Mouse (Mus musculus): ENCODE measurements around the gene Oxct1. TPM values are rescaled to one million over a fixed set of nuclear protein-coding genes. Genes with fewer than 3 reads are reported as not detected.

The Oxct1 gene
- total RNA-seq, 4 experiments from 2014 or later, result 233 to 311 (median 280) TPM

DNA sequence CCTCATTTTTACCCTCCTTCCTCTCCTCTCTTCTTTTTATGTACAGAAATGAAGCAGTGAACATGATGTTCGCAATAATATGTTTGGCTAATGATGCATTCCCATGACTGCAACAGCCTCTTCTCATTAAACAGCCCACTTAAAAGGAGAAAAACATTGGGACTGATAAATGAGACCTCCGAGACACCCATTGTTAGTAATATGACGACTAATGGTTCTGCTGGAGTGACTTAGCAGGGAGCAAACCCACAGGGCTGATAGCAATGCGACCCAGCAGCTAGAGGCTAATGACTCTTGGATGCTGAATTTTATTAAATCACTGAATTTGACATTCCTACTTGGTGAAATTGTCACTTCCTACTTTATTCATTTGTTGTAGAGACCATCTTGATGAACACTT, 79.3 kb downstream of the Oxct1 start:
- DNase-seq (ENCODE audit: low spot score in 2 of 2), result no peak

DNA sequence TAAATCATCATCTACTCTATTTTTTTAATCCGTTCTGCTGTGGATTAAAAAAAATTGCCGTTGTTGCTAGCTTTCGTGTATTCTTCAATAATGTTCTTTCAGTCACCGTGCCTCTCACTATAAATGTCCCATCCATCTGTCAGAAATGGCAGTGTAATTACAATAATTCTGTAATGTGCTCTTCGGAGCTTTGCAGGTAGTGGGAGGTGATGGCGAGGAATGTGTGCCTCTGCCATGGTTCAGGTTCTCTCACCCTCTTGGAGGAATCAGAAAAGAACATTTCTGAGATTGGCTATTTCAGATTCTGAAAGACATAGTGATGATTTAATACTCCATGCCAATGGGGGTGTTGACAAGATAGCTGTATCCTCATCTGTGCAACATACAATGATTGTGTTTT, 93.8 kb downstream of the Oxct1 start:
- DNase-seq (ENCODE audit: low spot score in 2 of 2), result no peak

DNA sequence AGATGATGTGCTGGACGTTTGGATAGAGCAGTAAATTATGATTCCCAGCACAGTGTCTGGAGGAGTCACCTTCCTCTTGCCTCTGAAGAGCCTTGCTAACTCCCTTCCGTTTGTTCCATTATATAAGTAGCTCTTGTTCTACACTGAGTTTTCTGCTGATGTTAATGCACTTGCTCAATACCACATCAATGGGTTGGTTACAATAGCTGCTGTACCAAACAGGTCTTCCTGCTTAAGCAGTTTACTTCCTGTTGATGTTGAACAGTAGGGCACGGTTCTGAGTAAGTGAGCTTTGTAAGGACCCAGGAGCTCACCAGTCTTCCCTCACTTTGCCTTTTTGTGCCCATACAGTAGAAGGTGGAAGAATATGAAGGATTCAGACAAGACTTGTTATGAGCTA, 98.5 kb downstream of the Oxct1 start:
- no peak for DNase-seq (ENCODE audit: low spot score in 2 of 2)

DNA sequence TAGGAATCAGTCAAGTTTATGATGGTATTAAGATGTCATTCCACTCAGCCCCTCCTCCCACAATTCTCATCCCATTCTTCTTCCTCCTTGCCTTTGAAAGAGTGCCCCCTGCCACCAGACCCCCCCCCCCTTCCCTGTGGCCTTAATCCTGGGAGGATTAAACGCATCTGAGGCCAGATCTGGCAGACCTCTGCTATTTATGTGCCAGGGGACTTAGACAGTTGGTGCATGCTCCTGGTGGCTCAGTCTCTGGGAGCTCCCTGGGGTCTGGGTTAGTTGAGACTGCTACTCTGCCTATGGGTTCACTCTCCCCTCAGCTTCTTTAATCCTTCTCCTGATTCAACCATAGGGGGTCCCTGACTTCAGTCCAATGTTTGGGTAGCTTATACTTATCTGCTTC, 112.3 kb downstream of the Oxct1 start:
- DNase-seq (ENCODE audit: low spot score in 2 of 2), result no peak

DNA sequence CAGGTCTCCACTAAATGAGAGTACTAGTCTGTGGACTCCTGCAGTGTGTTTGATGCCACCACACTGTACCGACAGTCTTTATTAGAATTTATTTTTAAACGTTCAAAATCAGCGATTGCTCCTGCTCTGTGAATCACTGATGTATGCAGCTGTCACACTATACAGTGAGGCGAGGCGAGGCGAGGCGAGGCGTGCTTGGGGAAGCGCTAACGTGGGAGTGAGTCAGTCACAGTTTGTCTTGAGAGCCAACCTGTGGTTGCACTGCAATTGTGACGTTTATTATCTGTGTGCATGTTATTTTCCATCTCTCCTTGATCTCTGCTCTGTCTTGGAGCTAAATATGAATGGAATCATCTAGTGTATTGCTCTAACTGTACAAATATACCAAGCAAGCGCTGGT, 113.3 kb downstream of the Oxct1 start:
- DNase-seq (ENCODE audit: low spot score in 2 of 2), result no peak

DNA sequence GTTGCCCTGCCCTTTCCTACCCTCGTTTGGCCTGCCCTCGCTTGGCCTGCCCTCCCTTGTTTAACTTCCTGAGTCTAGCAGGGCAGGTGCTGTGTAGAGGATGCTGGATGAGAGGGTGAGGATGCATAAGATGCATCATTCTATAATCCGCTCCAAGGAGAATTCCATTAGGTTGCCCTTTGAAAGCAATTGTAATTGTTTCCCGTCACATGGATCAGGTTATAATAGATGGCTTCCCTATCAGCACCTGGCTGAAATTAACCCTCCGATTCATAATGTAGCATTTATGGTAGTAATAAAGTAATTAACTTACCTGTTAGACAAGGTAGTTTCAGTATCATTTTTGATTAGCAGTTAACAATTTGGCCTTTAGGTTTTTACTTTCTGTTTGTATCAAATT, 119.2 kb downstream of the Oxct1 start:
- DNase-seq (ENCODE audit: low spot score in 2 of 2), result no peak

DNA sequence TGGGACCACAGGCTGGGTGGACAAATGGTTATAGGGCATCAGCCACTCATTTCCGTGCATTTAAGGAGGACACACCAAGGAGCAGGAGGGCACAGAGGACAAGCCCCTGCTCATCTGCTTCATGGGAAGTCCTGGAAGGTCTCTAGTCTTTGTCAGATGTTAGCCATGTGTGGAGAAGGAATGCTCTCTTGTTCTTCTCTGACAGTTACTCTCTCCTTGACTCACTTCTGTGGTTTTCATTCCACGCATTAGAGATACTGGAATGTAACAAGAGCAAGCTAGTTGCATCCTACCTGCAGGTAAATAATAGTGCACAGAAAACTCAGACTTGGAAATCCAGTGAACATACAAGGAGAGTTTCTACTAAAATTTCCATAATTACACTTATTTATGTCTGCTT, 121.5 kb downstream of the Oxct1 start:
- no peak for DNase-seq (ENCODE audit: low spot score in 2 of 2)

DNA sequence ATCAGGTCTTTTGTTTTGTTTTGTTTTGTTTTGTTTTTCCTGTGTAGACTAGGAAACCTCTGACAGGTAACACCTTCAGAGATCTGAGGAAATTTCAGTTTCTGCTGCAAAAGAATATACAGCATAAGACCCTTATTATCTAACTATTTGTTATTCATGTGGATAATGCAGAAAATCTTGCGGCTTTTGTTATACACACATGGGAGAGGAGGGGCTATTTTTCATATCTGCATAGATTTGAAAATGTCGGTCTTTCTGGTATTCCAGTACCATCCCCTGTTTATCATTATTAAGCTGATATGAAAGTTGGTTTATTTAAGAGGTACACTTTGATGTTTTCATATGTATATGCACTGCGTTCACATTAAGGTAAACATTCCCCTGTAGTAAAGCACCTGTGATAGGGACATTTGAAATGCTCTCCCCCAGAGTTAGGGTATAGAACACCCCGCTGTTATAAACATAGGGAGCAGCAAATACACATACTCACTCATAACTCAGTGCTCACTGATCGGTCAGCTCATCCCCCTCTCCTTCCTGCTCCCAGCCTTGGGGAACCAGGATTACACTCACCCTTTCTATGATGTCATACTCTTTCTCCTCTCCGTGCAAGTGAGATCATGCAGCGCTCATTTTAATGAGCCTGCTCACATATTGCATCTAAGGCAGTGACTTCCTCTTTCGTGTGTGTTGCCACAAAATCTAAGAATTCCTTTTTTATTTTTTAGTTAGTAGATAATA, 122.6 kb downstream of the Oxct1 start:
- DNase-seq (ENCODE audit: low spot score in 2 of 2), result no peak

DNA sequence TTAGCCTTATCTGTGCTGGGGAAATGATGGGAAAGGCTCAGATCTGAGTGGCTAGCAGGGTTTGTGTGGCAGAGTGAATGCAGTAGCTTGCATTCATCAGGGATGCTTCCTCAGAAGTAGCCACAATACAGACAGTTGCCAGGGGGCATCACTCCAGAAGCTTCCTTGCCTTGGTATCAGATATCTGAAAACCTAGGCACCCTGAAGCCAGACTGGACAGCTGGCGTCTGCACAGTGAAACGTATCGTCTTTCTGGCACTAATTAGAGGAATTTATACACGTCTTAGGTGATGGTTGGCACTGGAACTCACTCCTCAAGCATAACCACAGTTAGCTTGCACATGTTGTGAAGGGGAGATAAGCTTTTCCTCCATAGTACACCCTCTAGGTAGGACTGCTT, 128.5 kb downstream of the Oxct1 start:
- DNase-seq (ENCODE audit: low spot score in 2 of 2), result peak; percentile 42 to 67

DNA sequence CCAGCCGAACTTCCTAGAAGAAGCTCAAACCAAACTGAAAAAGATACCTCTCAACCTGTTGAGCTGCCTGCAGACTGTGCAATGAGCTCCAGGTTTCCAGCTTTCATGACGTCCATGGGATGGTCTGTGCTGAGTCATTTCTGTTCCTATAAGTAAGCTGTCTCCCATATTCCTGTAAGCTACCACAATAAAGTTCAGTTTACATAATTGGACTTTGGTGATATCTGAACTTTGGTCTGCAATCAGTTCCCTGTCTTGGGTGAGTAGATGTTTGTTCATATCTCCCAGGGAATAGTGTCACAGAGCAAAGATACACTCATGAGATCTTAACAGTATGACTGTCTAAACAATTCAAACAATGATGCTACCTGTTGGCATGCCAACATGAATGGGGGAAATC, 141.8 kb downstream of the Oxct1 start:
- DNase-seq (ENCODE audit: low spot score in 2 of 2), result no peak

DNA sequence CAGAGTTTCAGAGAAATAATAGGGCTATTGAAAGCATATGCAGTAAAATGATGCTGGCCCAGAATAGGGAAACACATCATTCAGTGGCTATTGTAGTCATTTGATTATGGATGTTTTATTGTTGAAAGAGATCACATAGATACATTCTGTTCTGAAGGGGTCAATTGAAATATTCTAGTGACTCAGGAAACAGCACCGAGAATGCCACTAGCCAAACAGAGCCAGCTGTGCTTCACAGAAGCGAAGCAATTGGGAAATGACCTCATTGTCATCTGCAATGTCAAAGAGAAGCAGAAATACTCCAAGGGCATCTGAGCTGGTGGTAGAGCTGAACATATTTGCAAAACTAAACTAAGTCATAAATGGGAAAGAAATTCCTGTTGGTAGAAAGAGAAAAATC, 145.4 kb downstream of the Oxct1 start:
- no peak for DNase-seq (ENCODE audit: low spot score in 2 of 2)

DNA sequence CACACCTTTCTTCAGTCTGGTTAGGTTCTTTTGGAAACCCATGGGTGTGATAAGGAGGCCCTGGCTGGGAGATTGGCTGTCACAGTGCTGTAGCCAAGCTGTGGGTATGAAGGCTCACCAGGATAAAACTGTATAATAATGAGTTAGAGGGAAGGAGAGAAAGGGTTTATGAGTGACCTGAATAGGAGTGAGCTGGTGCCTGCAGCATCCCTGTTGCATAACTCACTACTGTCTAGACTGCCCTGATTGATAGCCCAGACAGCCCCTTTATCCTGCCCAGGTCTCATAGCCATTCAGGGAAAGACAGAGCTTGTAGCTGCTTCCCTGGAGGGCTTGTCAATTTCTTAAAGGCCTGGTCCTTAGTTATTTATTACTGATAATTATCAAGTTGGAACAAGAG, 171.7 kb downstream of the Oxct1 start:
- no peak for DNase-seq (ENCODE audit: low spot score in 2 of 2)

Other genes starting within 250 kb of the Oxct1 start
- 1 to 10 TPM; 2.6 to 4.7 (median 3.1) TPM for gene Fbxo4, start 46.8 kb upstream of the Oxct1 start, total RNA-seq (2022)
- gene AW549877, start 30.6 kb upstream of the Oxct1 start, total RNA-seq (2022), result 10 to 100 TPM in 3 of 4 experiments, 1 to 10 TPM in 1; 9.1 to 11.8 (median 10.5) TPM